Comparison of ENCODE assay signal across 8 mouse cellular contexts in the genomic region with DNA sequence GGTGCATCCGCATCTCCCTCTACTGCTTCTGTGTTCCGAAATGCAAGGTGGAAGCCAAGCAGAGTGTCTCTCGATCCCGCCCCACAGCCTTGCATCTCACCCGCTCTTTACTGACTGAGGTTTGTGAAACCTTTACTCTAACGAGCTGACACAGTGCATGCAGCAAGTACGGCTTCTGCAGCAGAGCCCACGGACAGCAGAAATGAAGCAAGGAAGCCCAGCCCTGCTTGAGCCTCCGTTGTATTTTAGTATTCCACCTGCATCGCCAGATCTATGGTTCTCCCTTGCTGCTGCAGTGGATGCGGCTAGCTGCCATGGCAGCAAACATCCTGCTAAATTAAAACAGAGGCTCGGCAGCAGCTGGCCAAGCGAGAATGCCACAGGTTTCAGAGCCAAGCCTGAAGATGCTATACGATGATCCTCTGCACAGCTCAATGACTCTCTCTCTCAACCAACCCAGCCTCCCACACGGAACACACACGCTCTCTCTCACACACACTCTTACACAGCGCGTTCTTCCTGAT.
A peak's percentile ranks its signal among the peaks of the same experiment; 100 is the strongest.
DNase-seq lines count a peak whose midpoint lies in the region; ATAC-seq and TF ChIP-seq lines count a peak whose summit lies in the region.

No protein-coding gene starts in this region.

- no peak for TF ChIP-seq CTCF in layer of hippocampus, adult 2 months (conservative IDR thresholded peaks at IDR 0.05)

- H3K36me3 ChIP-seq in kidney, embryonic 16.5 days (ENCODE audit: insufficient read depth, low read length): no peaks in the 10 kb centered on the region
- H3K36me3 ChIP-seq in embryonic facial prominence, embryonic 13.5 days: no peaks in the 10 kb centered on the region
- H3K36me3 ChIP-seq in neural tube, embryonic 12.5 days: no peaks in the 10 kb centered on the region

- H3K9me3 ChIP-seq in kidney, embryonic 16.5 days (ENCODE audit: low read length): no peaks in the 10 kb centered on the region
- no peaks in the 10 kb centered on the region for H3K9me3 ChIP-seq in embryonic facial prominence, embryonic 13.5 days
- no peaks in the 10 kb centered on the region for H3K9me3 ChIP-seq in neural tube, embryonic 12.5 days

- no peaks in the 10 kb centered on the region for H3K27me3 ChIP-seq in kidney, embryonic 16.5 days (ENCODE audit: insufficient read depth, low read length)
- peaks cover 25% of the 10 kb centered on the region for H3K27me3 ChIP-seq in embryonic facial prominence, embryonic 13.5 days
- H3K27me3 ChIP-seq in neural tube, embryonic 12.5 days (replicated peaks): peaks cover 4% of the 10 kb centered on the region; the same call in 1 of the 2 replicates

- H3K4me3 ChIP-seq in kidney, embryonic 16.5 days (ENCODE audit: low read length): peak overlapping the region; percentile 17
- peak overlapping the region; percentile 22 for H3K4me3 ChIP-seq in embryonic facial prominence, embryonic 13.5 days
- H3K4me3 ChIP-seq in layer of hippocampus, adult 2 months: peak overlapping the region; percentile 55
- H3K4me3 ChIP-seq in neural tube, embryonic 12.5 days: peak overlapping the region; percentile 29

- peak overlapping the region; percentile 29 for H3K4me2 ChIP-seq in kidney, embryonic 16.5 days (replicated peaks; ENCODE audit: low read depth, low read length)
- peak overlapping the region; percentile 55 for H3K4me2 ChIP-seq in embryonic facial prominence, embryonic 13.5 days
- peak overlapping the region; percentile 59 for H3K4me2 ChIP-seq in neural tube, embryonic 12.5 days (replicated peaks)

- H3K9ac ChIP-seq in kidney, embryonic 16.5 days (replicated peaks; ENCODE audit: low read length): no peak overlapping the region
- H3K9ac ChIP-seq in embryonic facial prominence, embryonic 13.5 days: no peak overlapping the region; the same call in 1 of the 2 replicates
- H3K9ac ChIP-seq in neural tube, embryonic 12.5 days: peak overlapping the region; percentile 19; the same call in 1 of the 2 replicates

- WGBS in kidney, embryonic 16.5 days: 25% methylated on average over 18 of the region's 18 CpGs
- WGBS in embryonic facial prominence, embryonic 13.5 days: 22% methylated on average over 18 of the region's 18 CpGs
- 24% methylated on average over 18 of the region's 18 CpGs for WGBS in neural tube, embryonic 12.5 days

- peaks cover 3% of the 10 kb centered on the region; the same call in 1 of the 2 replicates for H3K4me1 ChIP-seq in kidney, embryonic 16.5 days (ENCODE audit: insufficient read depth, low read length)
- peaks cover 4% of the 10 kb centered on the region; the same call in 1 of the 2 replicates for H3K4me1 ChIP-seq in embryonic facial prominence, embryonic 13.5 days
- H3K4me1 ChIP-seq in neural tube, embryonic 12.5 days: peaks cover 13% of the 10 kb centered on the region

- no peak for DNase-seq in kidney, postnatal 25 days
- peak; percentile 29 to 39 for DNase-seq in layer of hippocampus, adult 2 months (ENCODE audit: low spot score in 2 of 2)
- DNase-seq in spleen, adult 18-20 months: no peak
- DNase-seq in kidney, adult 18-20 months: no peak
- no peak for DNase-seq in thymus, postnatal 14 days

- no peak overlapping the region for H3K27ac ChIP-seq in kidney, embryonic 16.5 days (ENCODE audit: low read length)
- no peak overlapping the region for H3K27ac ChIP-seq in embryonic facial prominence, embryonic 13.5 days
- H3K27ac ChIP-seq in layer of hippocampus, adult 2 months: peak overlapping the region; percentile 83
- no peak overlapping the region for H3K27ac ChIP-seq in neural tube, embryonic 12.5 days

- peak; percentile 89 for ATAC-seq in kidney, embryonic 16.5 days (ENCODE audit: low FRiP score, low TSS enrichment)
- ATAC-seq in embryonic facial prominence, embryonic 13.5 days (ENCODE audit: insufficient number of reproducible peaks, insufficient read depth, low FRiP score, low TSS enrichment, low read depth): no peak
- ATAC-seq in neural tube, embryonic 12.5 days (ENCODE audit: low FRiP score, low read depth): peak; percentile 78

Comparison
In these comparisons a context has a peak if more than half of its experiments do, and no peak if none do; other contexts are left out.
1. DNase-seq: peak in layer of hippocampus, adult 2 months (2 of 2); none in kidney, postnatal 25 days (0 of 2), spleen, adult 18-20 months (0 of 2), kidney, adult 18-20 months (single experiment) and thymus, postnatal 14 days (single experiment).
2. Peak in every context shown above with its lines, with median percentiles within 50 percentile points of each other: H3K4me2 ChIP-seq and H3K4me3 ChIP-seq.